Mouse (Mus musculus) myocyte (in vitro differentiated cells): ENCODE measurements around the gene Ccs.

Experiments
- CEBPB ChIP-seq: IDR thresholded peaks from 2 replicates; pipeline ENCODE4 v1.6.1; 2011; ENCODE audit warnings: mild to moderate bottlenecking, moderate library complexity; ENCODE audit not compliant: poor library complexity, insufficient read depth, severe bottlenecking
- E2F4 ChIP-seq: IDR thresholded peaks from one replicate; pipeline ENCODE4 v1.6.1; 2011; ENCODE audit warnings: mild to moderate bottlenecking, control low read depth, moderate library complexity; ENCODE audit not compliant: insufficient read depth
- MAX ChIP-seq: IDR thresholded peaks from one replicate; pipeline ENCODE4 v1.6.1; 2011; ENCODE audit warnings: low read depth, mild to moderate bottlenecking, control low read depth
- MYOD1 ChIP-seq, 3 experiments: IDR thresholded peaks; one replicate each; pipeline ENCODE4 v1.6.1; 2011; ENCODE audit warnings: control low read depth in 2 of 3, low read depth in 2 of 3, mild to moderate bottlenecking in 2 of 3, moderate library complexity in 1 of 3; ENCODE audit not compliant: insufficient read length in 2 of 3, control insufficient read depth in 1 of 3
- MYOG ChIP-seq, 3 experiments: IDR thresholded peaks; one replicate each; pipeline ENCODE4 v1.6.1; 2011; ENCODE audit warnings: control low read depth in 2 of 3, low read depth in 2 of 3, mild to moderate bottlenecking in 2 of 3; ENCODE audit not compliant: insufficient read length in 2 of 3, control insufficient read depth in 1 of 3, insufficient read depth in 1 of 3
- POLR2A ChIP-seq: IDR thresholded peaks from one replicate; pipeline ENCODE4 v1.6.1; 2011; ENCODE audit warnings: low read depth, mild to moderate bottlenecking, control low read depth, moderate library complexity; ENCODE audit not compliant: insufficient read length
- POLR2AphosphoS2 ChIP-seq: IDR thresholded peaks from one replicate; pipeline ENCODE4 v1.6.1; 2011; ENCODE audit warnings: low read depth, control low read depth; ENCODE audit not compliant: insufficient read length
- REST ChIP-seq: IDR thresholded peaks from one replicate; pipeline ENCODE4 v1.6.1; 2011; ENCODE audit warnings: mild to moderate bottlenecking, control low read depth, moderate library complexity; ENCODE audit not compliant: insufficient read depth, insufficient read length
- TCF12 ChIP-seq: IDR thresholded peaks from one replicate; pipeline ENCODE4 v1.6.1; 2011; ENCODE audit warnings: mild to moderate bottlenecking, control low read depth; ENCODE audit not compliant: poor library complexity, insufficient read depth, severe bottlenecking
- USF1 ChIP-seq: IDR thresholded peaks from one replicate; pipeline ENCODE4 v1.6.1; 2011; ENCODE audit warnings: low read depth, mild to moderate bottlenecking, control low read depth, moderate library complexity

- no peak for TF ChIP-seq E2F4
- TF ChIP-seq MYOG (IDR thresholded peaks at IDR 0.05; ENCODE audit: control insufficient read depth in 1 of 3, insufficient read depth in 1 of 3, insufficient read length in 2 of 3, low read depth in 2 of 3) = peak in 1 of 3 experiments; percentile 2
- TF ChIP-seq POLR2AphosphoS2 = no peak
- TF ChIP-seq POLR2A = no peak
- no peak for TF ChIP-seq TCF12
- no peak for TF ChIP-seq MAX
- TF ChIP-seq CEBPB = no peak
- TF ChIP-seq MYOD1 (IDR thresholded peaks at IDR 0.05; ENCODE audit: control insufficient read depth in 1 of 3, insufficient read length in 2 of 3, low read depth in 2 of 3) = no peak
- no peak for TF ChIP-seq REST
- no peak for TF ChIP-seq USF1
Observed at GRCm38 (mm10) chr19:4854552-4855469, 15.7 kb upstream of the Ccs start, which contains the start of gene Ctsf.
